Mouse (Mus musculus): ENCODE measurements around the gene Gkap1. TPM values are rescaled to one million over a fixed set of nuclear protein-coding genes. Genes with fewer than 3 reads are reported as not detected.

Gene Gkap1
- total RNA-seq, 1 experiment: 17.5 TPM

DNA sequence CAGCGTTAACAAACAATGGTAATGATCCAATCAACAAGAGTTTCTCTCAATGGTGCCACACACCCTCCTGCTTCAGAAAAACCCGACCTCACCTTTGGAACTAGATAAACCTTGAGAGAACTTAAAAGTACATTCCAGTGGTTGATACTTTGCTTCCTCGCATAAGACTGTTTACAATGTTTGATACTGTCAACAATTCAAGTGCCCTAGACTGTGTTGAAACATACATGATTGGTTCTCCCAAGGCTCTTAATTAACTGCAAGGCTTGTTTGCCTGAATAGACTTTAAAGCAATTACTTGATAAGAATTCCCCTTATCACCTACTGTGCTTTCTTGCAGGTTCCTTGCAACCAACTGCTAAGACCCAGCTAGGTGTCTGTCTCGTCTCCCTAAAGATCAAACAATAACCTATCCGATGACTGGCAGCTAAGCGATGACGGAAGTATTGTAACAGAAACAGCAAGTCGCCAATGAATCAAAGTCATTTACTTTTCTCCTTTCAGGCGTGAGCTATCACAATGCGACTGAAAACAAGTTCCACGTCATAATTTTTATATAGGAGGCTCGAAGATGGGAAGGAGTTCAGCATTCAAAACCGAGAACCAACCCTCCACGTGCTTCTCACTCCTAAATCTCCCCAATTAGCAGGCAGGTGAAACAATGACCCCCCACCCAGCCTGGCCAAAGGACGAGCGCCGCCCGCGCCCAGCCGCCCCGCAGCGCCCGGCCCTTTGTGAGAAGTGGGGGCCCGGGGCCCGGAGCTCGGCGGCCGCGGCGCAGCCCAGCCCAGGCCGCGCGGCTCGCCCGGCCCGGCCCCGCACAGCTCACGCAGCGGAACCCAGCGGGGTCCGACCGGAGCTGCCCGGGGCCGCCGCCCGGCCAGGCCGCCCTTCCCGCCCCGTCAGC, 60.9 kb downstream of the Gkap1 start:
- Histone ChIP-seq H3K36me3 (ENCODE audit: control insufficient read depth, insufficient read depth, low read length, poor library complexity, severe bottlenecking) (no peaks in the 10 kb centered on the region), H3K4me1 (ENCODE audit: control insufficient read depth in 2 of 2, insufficient read depth in 2 of 2, low read length in 2 of 2, poor library complexity in 1 of 2) (peaks cover 2 to 3% of the 10 kb centered on the region in 2 experiments), H3K9ac (ENCODE audit: insufficient read depth, low read depth, low read length, poor library complexity, severe bottlenecking) (peak overlapping the region; percentile 96), H3K9me3 (ENCODE audit: control insufficient read depth, insufficient read depth, low read depth, low read length) (no peaks in the 10 kb centered on the region), H3K27ac (ENCODE audit: insufficient read depth, low read depth, low read length, poor library complexity, severe bottlenecking) (peak overlapping the region; percentile 79), H3K4me3 (ENCODE audit: insufficient read depth in 1 of 2, low read depth in 1 of 2, low read length in 2 of 2, poor library complexity in 1 of 2, severe bottlenecking in 1 of 2) (peak overlapping the region; percentile 95 to 96)
- no peak for DNase-seq (ENCODE audit: low read depth, low spot score)
- in situ Hi-C loops (cut with MboI; ENCODE audit: low sequenced_read_pairs in 2 of 2, unreplicated experiment in 2 of 2): no loop called here
- TF ChIP-seq CHD2 (IDR thresholded peaks at IDR 0.05; ENCODE audit: low read depth, low read length): no peak
- no peak for TF ChIP-seq ZNF384 (IDR thresholded peaks at IDR 0.05; ENCODE audit: low read depth, low read length)
- TF ChIP-seq HCFC1 (IDR thresholded peaks at IDR 0.05; ENCODE audit: borderline replicate concordance, insufficient read depth, low read length): no peak
- no peak for TF ChIP-seq ZC3H11A (IDR thresholded peaks at IDR 0.05; ENCODE audit: borderline replicate concordance, low read depth, low read length)
- no peak for TF ChIP-seq MAFK (IDR thresholded peaks at IDR 0.05; ENCODE audit: insufficient read depth, low read depth, low read length)

DNA sequence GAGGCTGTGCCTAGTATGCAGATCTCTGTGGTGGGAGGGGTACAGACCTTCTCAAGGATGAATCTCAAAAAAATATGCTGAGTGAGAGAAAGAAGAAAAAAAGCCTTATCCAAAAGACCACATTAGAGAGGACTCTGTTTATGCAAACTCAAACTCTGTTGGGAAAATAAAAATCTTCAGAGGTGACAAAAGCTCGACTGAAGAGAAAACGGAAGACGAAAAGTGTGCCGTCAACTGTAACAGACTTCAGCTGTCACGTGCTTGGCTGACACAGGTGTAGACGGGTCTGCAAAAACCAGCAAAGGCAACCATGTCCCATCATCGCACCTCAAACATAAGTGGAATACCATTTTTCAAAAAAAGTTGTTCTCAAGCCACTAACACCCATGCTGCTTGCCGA, 61.7 kb downstream of the Gkap1 start:
- no peak for DNase-seq (ENCODE audit: low read depth, low spot score)
- Histone ChIP-seq H3K4me3 (ENCODE audit: insufficient read depth in 1 of 2, low read depth in 1 of 2, low read length in 2 of 2, poor library complexity in 1 of 2, severe bottlenecking in 1 of 2) (peak overlapping the region; percentile 88 to 95; a peak in 3 of 4 replicates), H3K36me3 (ENCODE audit: control insufficient read depth, insufficient read depth, low read length, poor library complexity, severe bottlenecking) (no peaks in the 10 kb centered on the region), H3K27ac (ENCODE audit: insufficient read depth, low read depth, low read length, poor library complexity, severe bottlenecking) (no peak overlapping the region), H3K4me1 (ENCODE audit: control insufficient read depth in 2 of 2, insufficient read depth in 2 of 2, low read length in 2 of 2, poor library complexity in 1 of 2) (peaks cover 2 to 3% of the 10 kb centered on the region in 2 experiments), H3K9ac (ENCODE audit: insufficient read depth, low read depth, low read length, poor library complexity, severe bottlenecking) (no peak overlapping the region), H3K9me3 (ENCODE audit: control insufficient read depth, insufficient read depth, low read depth, low read length) (no peaks in the 10 kb centered on the region)
- in situ Hi-C loops (cut with MboI; ENCODE audit: low sequenced_read_pairs in 2 of 2, unreplicated experiment in 2 of 2): no loop called here
- TF ChIP-seq ZNF384 (IDR thresholded peaks at IDR 0.05; ENCODE audit: low read depth, low read length): no peak
- TF ChIP-seq HCFC1 (IDR thresholded peaks at IDR 0.05; ENCODE audit: borderline replicate concordance, insufficient read depth, low read length): no peak
- no peak for TF ChIP-seq MAFK (IDR thresholded peaks at IDR 0.05; ENCODE audit: insufficient read depth, low read depth, low read length)
- TF ChIP-seq ZC3H11A (IDR thresholded peaks at IDR 0.05; ENCODE audit: borderline replicate concordance, low read depth, low read length): no peak
- no peak for TF ChIP-seq CHD2 (IDR thresholded peaks at IDR 0.05; ENCODE audit: low read depth, low read length)

DNA sequence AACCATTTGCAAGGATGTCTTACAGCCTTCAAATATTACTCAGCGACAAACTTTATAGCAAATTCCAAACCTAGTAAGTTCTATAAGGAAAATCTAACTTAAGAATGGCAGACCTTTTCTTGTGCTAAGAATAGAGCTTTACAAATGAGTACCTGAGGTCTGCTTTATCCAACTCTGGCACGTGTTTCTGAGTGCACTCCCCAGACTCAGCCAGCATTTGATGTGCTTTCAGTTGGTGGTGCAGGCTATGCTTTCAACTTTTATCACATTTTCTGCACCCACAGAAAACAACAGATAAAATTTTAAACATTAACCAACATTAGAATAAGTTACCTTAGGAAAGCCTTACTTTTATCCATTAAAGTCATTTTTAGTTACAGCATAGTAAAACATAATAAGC, 63.0 kb downstream of the Gkap1 start:
- Histone ChIP-seq H3K36me3 (ENCODE audit: control insufficient read depth, insufficient read depth, low read length, poor library complexity, severe bottlenecking) (no peaks in the 10 kb centered on the region), H3K27ac (ENCODE audit: insufficient read depth, low read depth, low read length, poor library complexity, severe bottlenecking) (no peak overlapping the region), H3K9me3 (ENCODE audit: control insufficient read depth, insufficient read depth, low read depth, low read length) (no peaks in the 10 kb centered on the region), H3K4me3 (ENCODE audit: insufficient read depth in 1 of 2, low read depth in 1 of 2, low read length in 2 of 2, poor library complexity in 1 of 2, severe bottlenecking in 1 of 2) (no peak overlapping the region), H3K4me1 (ENCODE audit: control insufficient read depth in 2 of 2, insufficient read depth in 2 of 2, low read length in 2 of 2, poor library complexity in 1 of 2) (peaks cover 2 to 3% of the 10 kb centered on the region in 2 experiments), H3K9ac (ENCODE audit: insufficient read depth, low read depth, low read length, poor library complexity, severe bottlenecking) (no peak overlapping the region)
- in situ Hi-C loops (cut with MboI; ENCODE audit: low sequenced_read_pairs in 2 of 2, unreplicated experiment in 2 of 2): no loop called here
- no peak for DNase-seq (ENCODE audit: low read depth, low spot score)
- TF ChIP-seq MAFK (IDR thresholded peaks at IDR 0.05; ENCODE audit: insufficient read depth, low read depth, low read length) (no peak), HCFC1 (IDR thresholded peaks at IDR 0.05; ENCODE audit: borderline replicate concordance, insufficient read depth, low read length) (no peak)

DNA sequence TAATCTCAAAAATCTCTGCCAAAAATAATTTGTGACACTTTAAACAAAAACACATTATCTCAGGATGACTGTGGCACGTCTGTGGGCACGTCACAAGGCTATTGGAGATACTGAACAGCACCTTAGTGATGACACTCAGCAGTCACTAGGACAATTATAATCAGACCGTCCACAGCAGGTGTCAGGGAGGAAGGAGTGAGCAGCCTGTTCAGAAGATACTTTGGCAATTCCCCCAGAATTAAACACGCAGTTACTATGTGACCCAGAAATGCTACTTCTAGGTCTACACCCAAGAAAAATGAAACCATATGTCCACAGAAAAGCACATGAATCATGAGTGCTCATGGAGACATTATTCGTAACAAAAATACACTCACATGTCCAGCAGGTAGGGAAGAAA, 65.1 kb downstream of the Gkap1 start:
- in situ Hi-C loops (cut with MboI; ENCODE audit: low sequenced_read_pairs in 2 of 2, unreplicated experiment in 2 of 2): no loop called here
- no peak overlapping the region for H3K9ac ChIP-seq (ENCODE audit: insufficient read depth, low read depth, low read length, poor library complexity, severe bottlenecking)
- DNase-seq (ENCODE audit: low read depth, low spot score): no peak
- H3K27ac ChIP-seq (ENCODE audit: insufficient read depth, low read depth, low read length, poor library complexity, severe bottlenecking): no peak overlapping the region
- no peaks in the 10 kb centered on the region for H3K36me3 ChIP-seq (ENCODE audit: control insufficient read depth, insufficient read depth, low read length, poor library complexity, severe bottlenecking)
- H3K4me3 ChIP-seq (ENCODE audit: insufficient read depth in 1 of 2, low read depth in 1 of 2, low read length in 2 of 2, poor library complexity in 1 of 2, severe bottlenecking in 1 of 2): no peak overlapping the region
- TF ChIP-seq ZC3H11A (IDR thresholded peaks at IDR 0.05; ENCODE audit: borderline replicate concordance, low read depth, low read length): no peak
- peaks cover 0 to 2% of the 10 kb centered on the region in 2 experiments; a peak in 3 of 4 replicates for H3K4me1 ChIP-seq (ENCODE audit: control insufficient read depth in 2 of 2, insufficient read depth in 2 of 2, low read length in 2 of 2, poor library complexity in 1 of 2)
- no peaks in the 10 kb centered on the region for H3K9me3 ChIP-seq (ENCODE audit: control insufficient read depth, insufficient read depth, low read depth, low read length)

DNA sequence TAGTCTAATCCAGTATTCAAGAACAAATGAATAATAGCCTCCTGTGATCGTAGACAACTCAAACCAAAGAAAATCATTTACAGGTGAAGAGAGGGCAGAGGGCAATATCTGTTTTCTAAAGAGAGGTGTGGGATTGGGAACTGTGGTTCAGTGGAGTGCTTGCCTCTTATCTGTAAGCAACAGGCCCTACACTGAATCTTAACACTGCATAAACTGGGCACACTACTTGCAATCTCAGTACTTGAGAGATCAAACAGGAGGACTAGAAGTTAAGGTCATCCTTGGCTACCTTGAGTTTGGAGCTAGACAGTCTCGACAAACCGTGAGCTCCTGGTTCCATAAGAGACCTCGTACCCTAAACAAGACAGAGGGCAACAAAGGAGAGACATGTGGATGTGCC, 69.4 kb downstream of the Gkap1 start:
- Histone ChIP-seq H3K9ac (ENCODE audit: insufficient read depth, low read depth, low read length, poor library complexity, severe bottlenecking) (no peak overlapping the region), H3K9me3 (ENCODE audit: control insufficient read depth, insufficient read depth, low read depth, low read length) (no peaks in the 10 kb centered on the region), H3K36me3 (ENCODE audit: control insufficient read depth, insufficient read depth, low read length, poor library complexity, severe bottlenecking) (no peaks in the 10 kb centered on the region), H3K4me3 (ENCODE audit: insufficient read depth in 1 of 2, low read depth in 1 of 2, low read length in 2 of 2, poor library complexity in 1 of 2, severe bottlenecking in 1 of 2) (no peak overlapping the region), H3K27ac (ENCODE audit: insufficient read depth, low read depth, low read length, poor library complexity, severe bottlenecking) (no peak overlapping the region), H3K4me1 (ENCODE audit: control insufficient read depth in 2 of 2, insufficient read depth in 2 of 2, low read length in 2 of 2, poor library complexity in 1 of 2) (peaks cover 0 to 2% of the 10 kb centered on the region in 2 experiments; a peak in 1 of 4 replicates)
- TF ChIP-seq ZNF384 (IDR thresholded peaks at IDR 0.05; ENCODE audit: low read depth, low read length) (no peak), ZC3H11A (IDR thresholded peaks at IDR 0.05; ENCODE audit: borderline replicate concordance, low read depth, low read length) (no peak), HCFC1 (IDR thresholded peaks at IDR 0.05; ENCODE audit: borderline replicate concordance, insufficient read depth, low read length) (no peak), CHD2 (IDR thresholded peaks at IDR 0.05; ENCODE audit: low read depth, low read length) (no peak), MAFK (IDR thresholded peaks at IDR 0.05; ENCODE audit: insufficient read depth, low read depth, low read length) (no peak)
- in situ Hi-C loops (cut with MboI; ENCODE audit: low sequenced_read_pairs in 2 of 2, unreplicated experiment in 2 of 2): no loop called here
- no peak for DNase-seq (ENCODE audit: low read depth, low spot score)
